Mouse (Mus musculus): ENCODE data around the gene Gpd2.

Gene Gpd2

GRCm38 (mm10) chr2:57237475-57237919, at the start of gene Gpd2:
TSS of gene Gpd2 (plus strand) at chr2:57237635.
- no peak for DNase-seq

- DNase-seq, result no peak
These were observed 49.2 kb upstream of the Gpd2 start for GRCm38 (mm10) chr2:57188237-57188636.

- no peak for DNase-seq
These were observed 46.6 kb upstream of the Gpd2 start for GRCm38 (mm10) chr2:57190884-57191283.

- DNase-seq, result no peak
These were observed 38.4 kb upstream of the Gpd2 start for GRCm38 (mm10) chr2:57199046-57199445.

- DNase-seq, result no peak
These were observed 28.9 kb upstream of the Gpd2 start for GRCm38 (mm10) chr2:57208472-57209083.

- no peak for DNase-seq
These were observed 26.1 kb upstream of the Gpd2 start for GRCm38 (mm10) chr2:57211049-57212001.

- no peak for DNase-seq
These were observed 24.1 kb upstream of the Gpd2 start for GRCm38 (mm10) chr2:57213364-57213763.

GRCm38 (mm10) chr2:57223288-57224026, 14.0 kb upstream of the Gpd2 start:
- no peak for DNase-seq

- no peak for DNase-seq
These were observed 12.2 kb upstream of the Gpd2 start for GRCm38 (mm10) chr2:57225236-57225635.

- peak; percentile 22 for DNase-seq
These were observed 10.0 kb upstream of the Gpd2 start for GRCm38 (mm10) chr2:57227425-57227824.

- no peak for DNase-seq
These were observed 7.7 kb upstream of the Gpd2 start for GRCm38 (mm10) chr2:57229647-57230240.

GRCm38 (mm10) chr2:57231432-57231831, 6.0 kb upstream of the Gpd2 start:
- no peak for DNase-seq

- no peak for DNase-seq
These were observed 5.1 kb upstream of the Gpd2 start for GRCm38 (mm10) chr2:57232328-57232727.

GRCm38 (mm10) chr2:57236246-57236645, 1.2 kb upstream of the Gpd2 start:
- DNase-seq, result no peak

- DNase-seq, result no peak
These were observed 409 bp upstream of the Gpd2 start for GRCm38 (mm10) chr2:57237026-57237425.

- peak; percentile 88 for DNase-seq
These were observed 632 bp downstream of the Gpd2 start for GRCm38 (mm10) chr2:57237920-57238613.

GRCm38 (mm10) chr2:57238614-57239165, 1.3 kb downstream of the Gpd2 start:
- DNase-seq, result peak; percentile 81

- DNase-seq, result no peak
These were observed 1.9 kb downstream of the Gpd2 start for GRCm38 (mm10) chr2:57239356-57239755.

- no peak for DNase-seq
These were observed 6.6 kb downstream of the Gpd2 start for GRCm38 (mm10) chr2:57243987-57244386.

- DNase-seq, result no peak
These were observed 8.4 kb downstream of the Gpd2 start for GRCm38 (mm10) chr2:57245721-57246328.

- no peak for DNase-seq
These were observed 12.7 kb downstream of the Gpd2 start for GRCm38 (mm10) chr2:57250113-57250512.
